Mouse (Mus musculus): ENCODE results near the gene Hoxc9. TPM values are rescaled to one million over a fixed set of nuclear protein-coding genes. Genes with fewer than 3 reads are reported as not detected.

Hoxc9 gene
- total and polyA plus RNA-seq, 3 experiments: 0.12 to 0.26 TPM; not detected in 1

DNA sequence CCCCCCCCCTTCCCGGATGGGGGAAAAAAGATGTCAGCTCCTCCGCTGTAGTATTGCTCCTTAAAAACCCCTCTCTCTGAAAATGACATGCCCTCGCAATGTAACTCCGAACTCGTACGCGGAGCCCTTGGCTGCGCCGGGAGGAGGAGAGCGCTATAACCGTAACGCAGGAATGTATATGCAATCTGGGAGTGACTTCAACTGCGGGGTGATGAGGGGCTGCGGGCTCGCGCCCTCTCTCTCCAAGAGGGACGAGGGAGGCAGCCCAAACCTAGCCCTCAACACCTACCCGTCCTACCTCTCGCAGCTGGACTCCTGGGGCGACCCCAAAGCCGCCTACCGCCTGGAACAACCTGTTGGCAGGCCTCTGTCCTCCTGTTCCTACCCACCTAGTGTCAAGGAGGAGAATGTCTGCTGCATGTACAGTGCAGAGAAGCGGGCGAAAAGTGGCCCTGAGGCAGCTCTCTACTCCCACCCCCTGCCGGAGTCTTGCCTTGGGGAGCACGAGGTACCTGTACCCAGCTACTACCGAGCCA, 9.4 kb upstream of the Hoxc9 start, which contains the start of gene Hoxc10:
Gene Hoxc10, plus strand, starts transcription at position 21 of the 536 bp plus-strand sequence.
- H3K27ac ChIP-seq (ENCODE audit: insufficient read depth, low read depth): no peak within 1 kb of the TSS
- H3K9me3 ChIP-seq (replicated peaks; ENCODE audit: low read length): no peaks in the 10 kb centered on the region
- in situ Hi-C loops (cut with MboI; ENCODE audit: low pct_ligation_motif_present, low pct_unique_long_range_greater_than_20kb, low sequenced_read_pairs) (no loop called here), dilution Hi-C loops (cut with MboI; ENCODE audit: extremely low pct_ligation_motif_present, extremely low pct_unique_long_range_greater_than_20kb, low sequenced_read_pairs) (no loop called here)
- H3K36me3 ChIP-seq (replicated peaks in 1 of 2; ENCODE audit: control insufficient read depth in 1 of 2, insufficient read depth in 1 of 2, low read length in 1 of 2): no peaks in the 10 kb centered on the region
- H3K4me2 ChIP-seq (ENCODE audit: insufficient read depth, low read depth, poor library complexity, severe bottlenecking): peak within 1 kb of the TSS; percentile 74
- peaks cover 93% of the 10 kb centered on the region for H3K27me3 ChIP-seq (replicated peaks)
- TF ChIP-seq ZMIZ1 (IDR thresholded peaks at IDR 0.05; ENCODE audit: low read depth, low read length): no peak
- TF ChIP-seq SIN3A (IDR thresholded peaks at IDR 0.05; ENCODE audit: low read length): no peak
- no peak for TF ChIP-seq ZKSCAN1 (IDR thresholded peaks at IDR 0.05; ENCODE audit: borderline replicate concordance, low read depth, low read length)
- no peak for TF ChIP-seq JUND (conservative IDR thresholded peaks at IDR 0.05; ENCODE audit: low read depth, low read length)
- TF ChIP-seq CHD1 (IDR thresholded peaks at IDR 0.05; ENCODE audit: low read depth, low read length): no peak
- no peak for TF ChIP-seq MAFK (IDR thresholded peaks at IDR 0.05; ENCODE audit: insufficient replicate concordance, low read length)
- no peak for TF ChIP-seq HCFC1 (IDR thresholded peaks at IDR 0.05; ENCODE audit: low read depth, low read length)
- no peak for TF ChIP-seq PAX5 (IDR thresholded peaks at IDR 0.05; ENCODE audit: low read length)
- no peak for TF ChIP-seq TCF12 (IDR thresholded peaks at IDR 0.05; ENCODE audit: low read depth, low read length)
- TF ChIP-seq USF2 (conservative IDR thresholded peaks at IDR 0.05; ENCODE audit: low read depth, low read length): no peak
- TF ChIP-seq POLR2A (IDR thresholded peaks at IDR 0.05; ENCODE audit: low read depth, low read length): no peak
- no peak for TF ChIP-seq TBP (conservative IDR thresholded peaks at IDR 0.05; ENCODE audit: low read depth, low read length)
- no peak for TF ChIP-seq SMC3 (IDR thresholded peaks at IDR 0.05; ENCODE audit: low read depth, low read length)
- no peak for TF ChIP-seq ETS1 (conservative IDR thresholded peaks at IDR 0.05; ENCODE audit: low read depth, low read length)
- TF ChIP-seq MAX (IDR thresholded peaks at IDR 0.05; ENCODE audit: low read length): no peak
- TF ChIP-seq UBTF (IDR thresholded peaks at IDR 0.05; ENCODE audit: low read depth, low read length): no peak
- no peaks in the 10 kb centered on the region for H3K79me2 ChIP-seq (replicated peaks; ENCODE audit: control insufficient read depth, extremely low read depth, insufficient read depth, poor library complexity, severe bottlenecking)
- peaks cover 9 to 28% of the 10 kb centered on the region in 2 experiments for H3K4me1 ChIP-seq (ENCODE audit: control insufficient read depth in 1 of 2, insufficient read depth in 2 of 2)
- H3K4me3 ChIP-seq (replicated peaks in 1 of 3; ENCODE audit: low read depth in 2 of 3, low read length in 2 of 3, poor library complexity in 1 of 3): peak within 1 kb of the TSS in 2 of 3 experiments; percentile 21 to 23
- peak within 1 kb of the TSS; percentile 15; the same call in 1 of the 2 replicates for H3K9ac ChIP-seq (ENCODE audit: insufficient read depth, low read depth)
- no peak for DNase-seq (ENCODE audit: extremely low read depth)

- Histone ChIP-seq H3K27ac (ENCODE audit: insufficient read depth, low read depth) (no peak within 1 kb of the TSS), H3K9me3 (replicated peaks; ENCODE audit: low read length) (no peaks in the 10 kb centered on the region), H3K36me3 (replicated peaks in 1 of 2; ENCODE audit: control insufficient read depth in 1 of 2, insufficient read depth in 1 of 2, low read length in 1 of 2) (no peaks in the 10 kb centered on the region), H3K4me3 (replicated peaks in 1 of 3; ENCODE audit: low read depth in 2 of 3, low read length in 2 of 3, poor library complexity in 1 of 3) (peak within 1 kb of the TSS in 2 of 3 experiments; percentile 21 to 23), H3K4me2 (ENCODE audit: insufficient read depth, low read depth, poor library complexity, severe bottlenecking) (peak within 1 kb of the TSS; percentile 74), H3K9ac (ENCODE audit: insufficient read depth, low read depth) (peak within 1 kb of the TSS; percentile 15; the same call in 1 of the 2 replicates), H3K4me1 (ENCODE audit: control insufficient read depth in 1 of 2, insufficient read depth in 2 of 2) (peaks cover 9 to 28% of the 10 kb centered on the region in 2 experiments), H3K79me2 (replicated peaks; ENCODE audit: control insufficient read depth, extremely low read depth, insufficient read depth, poor library complexity, severe bottlenecking) (no peaks in the 10 kb centered on the region), H3K27me3 (replicated peaks) (peaks cover 95% of the 10 kb centered on the region)
- in situ Hi-C loops (cut with MboI; ENCODE audit: low pct_ligation_motif_present, low pct_unique_long_range_greater_than_20kb, low sequenced_read_pairs): no loop called here
- DNase-seq (ENCODE audit: extremely low read depth): no peak
- dilution Hi-C loops (cut with MboI; ENCODE audit: extremely low pct_ligation_motif_present, extremely low pct_unique_long_range_greater_than_20kb, low sequenced_read_pairs): no loop called here
- TF ChIP-seq USF1 (IDR thresholded peaks at IDR 0.05; ENCODE audit: low read depth, low read length): no peak
- no peak for TF ChIP-seq SMC3 (IDR thresholded peaks at IDR 0.05; ENCODE audit: low read depth, low read length)
- no peak for TF ChIP-seq HCFC1 (IDR thresholded peaks at IDR 0.05; ENCODE audit: low read depth, low read length)
- TF ChIP-seq POLR2A (IDR thresholded peaks at IDR 0.05; ENCODE audit: low read depth, low read length): no peak
- TF ChIP-seq NRF1 (IDR thresholded peaks at IDR 0.05; ENCODE audit: low read depth, low read length): no peak
- TF ChIP-seq EP300 (IDR thresholded peaks at IDR 0.05; ENCODE audit: low read length): no peak
- no peak for TF ChIP-seq NELFE (IDR thresholded peaks at IDR 0.05; ENCODE audit: low read depth, low read length)
- TF ChIP-seq E2F4 (IDR thresholded peaks at IDR 0.05; ENCODE audit: insufficient replicate concordance, low read depth, low read length): no peak
- no peak for TF ChIP-seq TCF12 (IDR thresholded peaks at IDR 0.05; ENCODE audit: low read depth, low read length)
- no peak for TF ChIP-seq SIN3A (IDR thresholded peaks at IDR 0.05; ENCODE audit: low read length)
- no peak for TF ChIP-seq MAFK (IDR thresholded peaks at IDR 0.05; ENCODE audit: insufficient replicate concordance, low read length)
- TF ChIP-seq PAX5 (IDR thresholded peaks at IDR 0.05; ENCODE audit: low read length): no peak
- TF ChIP-seq BHLHE40 (IDR thresholded peaks at IDR 0.05; ENCODE audit: low read depth, low read length): no peak
- no peak for TF ChIP-seq JUN (IDR thresholded peaks at IDR 0.05; ENCODE audit: insufficient read depth, low read depth, low read length)
Measured at GRCm38 (mm10) chr15:102967312-102967510, 9.0 kb upstream of the Hoxc9 start, which contains the start of gene Hoxc5. Hoxc5 (plus strand) TSS chr15:102967443.

Data from CH12.LX (cell line).